Mouse (Mus musculus) lung, postnatal 0 days (tissue): Measurements from ENCODE around the gene Gm30191. TPM values are rescaled to one million over a fixed set of nuclear protein-coding genes. Genes with fewer than 3 reads are reported as not detected.
"Not testable (repeated sequence)": the region's sequence is repeated elsewhere in the genome, so short reads cannot be mapped to it uniquely, and the experiment has no call there.

Experiments
- ATAC-seq: fragments of 200-750 bp; cut with Nextera tagmentation; 2 replicates; pipeline ENCODE4 v1.8.0; 2017; ENCODE audit warnings: moderate library complexity
- DNase-seq: peaks from one replicate; pipeline ENCODE4 v3.0.0-alpha.2; 2016; ENCODE audit warnings: low spot score
- H3K27ac ChIP-seq: fragments of 300-500 bp; sonication (generic); 2 replicates; pipeline ENCODE4 v1.5.1; 2014; ENCODE audit warnings: antibody characterized with exemption, mild to moderate bottlenecking, low read length, mixed read lengths
- H3K27me3 ChIP-seq: fragments of 300-500 bp; sonication (generic); replicated peaks from 2 replicates; pipeline ENCODE4 v1.6.1; 2014; ENCODE audit warnings: low read length, mixed read lengths; ENCODE audit not compliant: insufficient read depth
- H3K36me3 ChIP-seq: fragments of 300-500 bp; sonication (generic); 2 replicates; pipeline ENCODE4 v1.6.1; 2014; ENCODE audit warnings: low read length, mixed read lengths; ENCODE audit not compliant: insufficient read depth
- H3K4me1 ChIP-seq: fragments of 300-500 bp; sonication (generic); 2 replicates; pipeline ENCODE4 v1.6.1; 2014; ENCODE audit warnings: antibody characterized with exemption, low read depth, low read length, mixed read lengths; ENCODE audit not compliant: insufficient read depth
- H3K4me2 ChIP-seq: fragments of 300-500 bp; sonication (generic); replicated peaks from 2 replicates; pipeline ENCODE4 v1.6.1; 2014; ENCODE audit warnings: low read depth, mild to moderate bottlenecking, low read length, moderate library complexity, mixed read lengths
- H3K4me3 ChIP-seq: fragments of 300-500 bp; sonication (generic); 2 replicates; pipeline ENCODE4 v1.5.1; 2014; ENCODE audit warnings: low read depth, low read length
- H3K9ac ChIP-seq: fragments of 300-500 bp; sonication (generic); replicated peaks from 2 replicates; pipeline ENCODE4 v1.6.1; 2014; ENCODE audit warnings: low read depth, mild to moderate bottlenecking
- H3K9me3 ChIP-seq: fragments of 300-500 bp; sonication (generic); 2 replicates; pipeline ENCODE4 v1.6.1; 2016; ENCODE audit warnings: low read length, mixed read lengths
- CTCF ChIP-seq: IDR thresholded peaks from 2 replicates; pipeline ENCODE4 v1.5.1; 2016; ENCODE audit warnings: antibody characterized with exemption, mild to moderate bottlenecking
- EP300 ChIP-seq: IDR thresholded peaks from 2 replicates; pipeline ENCODE4 v1.6.1; 2016; ENCODE audit warnings: antibody characterized with exemption, mild to moderate bottlenecking, control low read depth
- WGBS: fragments of 180-500 bp; shearing (Covaris S2); extraction: QIAGEN DNeasy Blood & Tissue Kit; methylation state at CpG from one replicate; pipeline ENCODE4 v1.1.7; 2014; 5-methylcytosine and 5-hydroxymethylcytosine counted together
- polyA plus RNA-seq: library from polyadenylated mRNA; unstranded; fragments of >200 nt; fragmentation: Nextera tagmentation; extraction: Ambion mirVana; gene quantifications from 2 replicates; pipeline ENCODE4 v1.2.1, GENCODE M21; 2015

The Gm30191 gene
- polyA plus RNA-seq, 1 experiment from 2014 or later: not detected

GRCm38 (mm10) chr4:134268102-134268655 is 21.4 kb downstream of the Gm30191 start:
- no peak overlapping the region for H3K27ac ChIP-seq
- TF ChIP-seq EP300 (no peak), CTCF (peak; percentile 29)
- H3K4me2 ChIP-seq: no peak overlapping the region
- H3K9me3 ChIP-seq: no peaks in the 10 kb centered on the region
- DNase-seq (no peak), ATAC-seq (peak; percentile 35; the same call in 1 of the 2 replicates)
- no peak overlapping the region for H3K4me3 ChIP-seq
- H3K9ac ChIP-seq: no peak overlapping the region
- H3K4me1 ChIP-seq: peaks cover 4% of the 10 kb centered on the region; the same call in 1 of the 2 replicates
- 71% methylated on average over 19 of the region's 19 CpGs for WGBS
- H3K27me3 ChIP-seq: no peaks in the 10 kb centered on the region
- H3K36me3 ChIP-seq: no peaks in the 10 kb centered on the region

GRCm38 (mm10) chr4:134269622-134270021 is 22.9 kb downstream of the Gm30191 start:
- not testable (repeated sequence) for H3K4me2 ChIP-seq, H3K9ac ChIP-seq

GRCm38 (mm10) chr4:134271979-134272378 is 25.2 kb downstream of the Gm30191 start:
- Histone ChIP-seq H3K4me1 (peaks cover 4% of the 10 kb centered on the region; the same call in 1 of the 2 replicates), H3K36me3 (peaks cover 5% of the 10 kb centered on the region; the same call in 1 of the 2 replicates), H3K4me2 (no peak overlapping the region), H3K4me3 (no peak overlapping the region), H3K9ac (no peak overlapping the region), H3K9me3 (no peaks in the 10 kb centered on the region), H3K27me3 (no peaks in the 10 kb centered on the region), H3K27ac (no peak overlapping the region)
- DNase-seq (no peak), ATAC-seq (no peak)
- 80% methylated on average over 7 of the region's 7 CpGs for WGBS
- TF ChIP-seq EP300 (no peak), CTCF (no peak)

More at GRCm38 (mm10) chr4:134269622-134270021, 22.9 kb downstream of the Gm30191 start:
- peak; percentile 62 for TF ChIP-seq CTCF
- not testable (repeated sequence) for H3K36me3 ChIP-seq, H3K9me3 ChIP-seq, H3K4me3 ChIP-seq, ATAC-seq, H3K27me3 ChIP-seq, H3K27ac ChIP-seq, H3K4me1 ChIP-seq
- peak; percentile 5 for DNase-seq

DNA sequence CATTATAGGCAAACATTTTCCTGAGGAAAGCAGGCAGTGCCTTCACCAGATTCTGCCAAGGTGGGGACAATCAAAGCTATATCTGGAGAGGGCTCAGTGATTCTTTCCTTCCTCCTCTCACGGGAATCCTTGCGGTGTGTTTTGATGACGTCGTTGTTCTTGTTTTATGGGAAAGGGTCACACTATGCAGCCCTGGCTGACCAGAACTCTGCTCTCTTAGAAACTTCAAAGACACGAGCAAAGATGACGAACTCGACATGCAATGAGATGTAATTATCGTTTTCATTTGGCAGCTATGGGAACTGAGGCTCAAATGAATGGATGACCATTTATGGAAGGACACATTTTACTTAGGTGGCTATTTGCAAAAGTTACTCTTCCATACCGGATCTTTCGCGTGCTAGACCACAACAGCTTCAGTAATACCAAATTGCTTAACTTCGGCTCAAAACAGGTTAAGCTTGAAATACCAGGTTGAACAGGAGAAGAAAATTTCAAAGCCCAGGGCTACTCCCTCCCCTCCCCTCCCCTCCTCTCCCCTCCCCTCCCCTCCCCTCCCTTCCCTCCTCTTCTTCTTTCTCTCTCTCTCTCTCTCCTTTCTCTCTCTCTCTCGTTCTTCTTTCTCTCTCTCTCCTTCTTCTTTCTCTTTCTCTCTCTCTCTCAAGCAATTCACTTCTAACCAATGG is 26.1 kb downstream of the Gm30191 start:
- WGBS: 11% methylated on average over 12 of the region's 13 CpGs
- Histone ChIP-seq H3K4me1 (peaks cover 4% of the 10 kb centered on the region; the same call in 1 of the 2 replicates), H3K27me3 (no peaks in the 10 kb centered on the region), H3K27ac (peak overlapping the region; percentile 38; the same call in 1 of the 2 replicates), H3K9me3 (no peaks in the 10 kb centered on the region), H3K4me2 (peak overlapping the region; percentile 40), H3K4me3 (peak overlapping the region; percentile 21; the same call in 1 of the 2 replicates), H3K36me3 (peaks cover 9% of the 10 kb centered on the region; the same call in 1 of the 2 replicates), H3K9ac (no peak overlapping the region)
- ATAC-seq (peak; percentile 59), DNase-seq (peak; percentile 73)
- TF ChIP-seq CTCF (no peak), EP300 (no peak)

DNA sequence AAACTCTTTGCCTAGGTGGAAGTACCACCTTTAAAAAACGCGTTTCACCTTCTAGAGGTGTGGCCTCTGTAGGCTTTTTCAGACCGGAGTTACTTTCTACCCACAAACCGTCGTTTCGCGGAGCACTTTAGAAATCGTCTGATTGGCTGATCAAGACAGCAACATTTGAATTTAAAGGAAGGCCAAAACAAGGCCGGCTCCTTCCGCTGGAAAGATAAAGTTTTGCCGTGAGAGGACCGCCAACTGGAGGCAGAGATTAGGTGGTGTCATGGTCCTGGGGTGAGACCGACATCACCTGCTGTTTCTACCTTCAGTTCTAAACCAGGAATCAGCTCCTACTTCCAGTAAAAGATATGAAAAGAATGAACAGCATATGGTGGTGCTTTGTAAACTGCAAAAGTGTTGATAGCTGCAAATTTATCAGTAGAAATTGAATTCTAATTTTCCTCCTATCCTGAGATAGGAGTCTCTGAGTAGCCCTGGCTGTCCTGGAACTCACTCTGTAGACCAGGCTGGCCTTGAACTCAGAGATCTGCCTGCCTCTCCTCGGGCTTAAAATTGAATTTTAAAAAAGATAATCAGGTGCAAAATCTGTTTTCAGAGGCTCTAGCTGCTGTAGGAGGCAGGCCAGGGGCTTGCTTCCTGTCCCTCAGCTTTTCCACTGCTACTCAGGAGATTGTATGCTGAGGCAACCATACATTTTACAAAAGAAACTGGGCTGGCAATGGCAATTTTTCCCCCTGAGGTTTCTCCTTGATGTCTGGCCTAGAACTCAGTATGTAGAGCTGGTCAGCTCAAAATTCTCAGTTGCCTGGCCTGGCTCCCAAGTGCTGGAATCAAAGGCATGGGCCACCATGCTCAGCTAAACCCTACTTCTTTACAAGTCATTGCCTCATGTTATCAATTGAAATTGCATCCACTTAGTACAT is 26.9 kb downstream of the Gm30191 start:
- peak overlapping the region; percentile 21; the same call in 1 of the 2 replicates for H3K4me3 ChIP-seq
- 5% methylated on average over 14 of the region's 14 CpGs for WGBS
- no peak overlapping the region for H3K9ac ChIP-seq
- no peaks in the 10 kb centered on the region for H3K27me3 ChIP-seq
- no peaks in the 10 kb centered on the region for H3K9me3 ChIP-seq
- peak overlapping the region; percentile 40 for H3K4me2 ChIP-seq
- ATAC-seq (peak; percentile 62), DNase-seq (peak; percentile 75)
- peaks cover 4% of the 10 kb centered on the region; the same call in 1 of the 2 replicates for H3K4me1 ChIP-seq
- H3K27ac ChIP-seq: peak overlapping the region; percentile 38; the same call in 1 of the 2 replicates
- H3K36me3 ChIP-seq: peaks cover 13% of the 10 kb centered on the region
- no peak for TF ChIP-seq EP300
- TF ChIP-seq CTCF: no peak

DNA sequence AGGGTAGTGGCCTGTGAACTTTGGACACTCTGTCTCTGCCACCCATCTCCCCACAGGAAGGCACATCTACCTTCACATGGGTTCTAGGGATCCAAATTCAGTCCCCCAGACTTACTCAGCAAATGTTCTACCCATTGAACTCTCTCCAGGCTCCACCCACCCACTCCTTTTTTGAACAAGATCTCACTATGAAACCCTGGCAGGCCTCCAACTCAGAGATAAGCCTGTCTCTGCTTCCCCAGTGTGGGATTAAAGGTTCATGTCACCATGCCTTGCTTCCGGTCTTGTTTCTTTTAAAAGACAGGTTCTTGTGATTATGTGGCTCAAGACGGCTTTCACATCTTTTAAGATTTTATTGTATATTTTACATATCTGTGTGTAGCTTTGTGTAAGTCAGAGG is 38.2 kb downstream of the Gm30191 start:
- 82% methylated on average over 2 of the region's 2 CpGs for WGBS
- Histone ChIP-seq H3K4me2 (no peak overlapping the region), H3K4me1 (peaks cover 9% of the 10 kb centered on the region; the same call in 1 of the 2 replicates), H3K36me3 (0 out of 2 replicates have a peak, but pooled peaks cover 10% of the 10 kb centered on the region), H3K9ac (no peak overlapping the region), H3K4me3 (no peak overlapping the region), H3K27ac (no peak overlapping the region), H3K27me3 (no peaks in the 10 kb centered on the region), H3K9me3 (no peaks in the 10 kb centered on the region)
- DNase-seq: no peak
- no peak for TF ChIP-seq CTCF
- no peak for TF ChIP-seq EP300
- no peak for ATAC-seq
